Mouse (Mus musculus): ENCODE measurements around the gene Nelfa. TPM values are rescaled to one million over a fixed set of nuclear protein-coding genes. Genes with fewer than 3 reads are reported as not detected.
"Not testable (repeated sequence)": the region's sequence is repeated elsewhere in the genome, so short reads cannot be mapped to it uniquely, and the experiment has no call there.

The Nelfa gene
- polyA plus RNA-seq (2015; fragmentation: Nextera tagmentation; extraction: Ambion mirVana), result 40.5 and 44.3 TPM in 2 replicates

- peak within 1 kb of the TSS; percentile 95 for H3K4me3 ChIP-seq
- peak within 1 kb of the TSS; percentile 63 for H3K4me2 ChIP-seq
- peak within 1 kb of the TSS; percentile 96 for H3K27ac ChIP-seq (replicated peaks)
- H3K9me3 ChIP-seq, result no peaks in the 10 kb centered on the region
- 0 out of 2 replicates have a peak, but pooled peaks cover 3% of the 10 kb centered on the region for H3K36me3 ChIP-seq
- H3K27me3 ChIP-seq, result no peaks in the 10 kb centered on the region
- H3K9ac ChIP-seq, result peak within 1 kb of the TSS; percentile 86
- ATAC-seq (ENCODE audit: low FRiP score, low read depth), result peak; percentile 99
- under 1% methylated on average over 61 of the region's 61 CpGs for WGBS
- peaks cover 28% of the 10 kb centered on the region for H3K4me1 ChIP-seq (replicated peaks)
Observed at GRCm38 (mm10) chr5:33936120-33936707, at the start of gene Nelfa. Nelfa (minus strand) TSS chr5:33936413.

GRCm38 (mm10) chr5:33983309-33984121 is 47.3 kb upstream of the Nelfa start, which contains the start of gene Gm1673:
Gm1673 (plus strand) TSS chr5:33983433.
- Histone ChIP-seq H3K4me3 (peak within 1 kb of the TSS; percentile 59), H3K4me2 (peak within 1 kb of the TSS; percentile 86), H3K27ac (replicated peaks) (peak within 1 kb of the TSS; percentile 97), H3K9ac (peak within 1 kb of the TSS; percentile 69), H3K27me3 (no peaks in the 10 kb centered on the region), H3K36me3 (peaks cover 16% of the 10 kb centered on the region; the same call in 1 of the 2 replicates), H3K4me1 (replicated peaks) (peaks cover 36% of the 10 kb centered on the region), H3K9me3 (no peaks in the 10 kb centered on the region)
- ATAC-seq (ENCODE audit: low FRiP score, low read depth), result peak; percentile 91
- WGBS, result under 1% methylated on average over 86 of the region's 88 CpGs

- H3K36me3 ChIP-seq, result peaks cover 16% of the 10 kb centered on the region; the same call in 1 of the 2 replicates
- peaks cover 36% of the 10 kb centered on the region for H3K4me1 ChIP-seq (replicated peaks)
- peak overlapping the region; percentile 69 for H3K9ac ChIP-seq
- H3K4me2 ChIP-seq, result peak overlapping the region; percentile 86
- WGBS, result 3% methylated on average over 25 of the region's 26 CpGs
- H3K4me3 ChIP-seq, result peak overlapping the region; percentile 59
- H3K27me3 ChIP-seq, result no peaks in the 10 kb centered on the region
- ATAC-seq (ENCODE audit: low FRiP score, low read depth), result peak; percentile 65
- no peaks in the 10 kb centered on the region for H3K9me3 ChIP-seq
- peak overlapping the region; percentile 97 for H3K27ac ChIP-seq (replicated peaks)
Observed at GRCm38 (mm10) chr5:33982731-33983259, 46.6 kb upstream of the Nelfa start.

DNA sequence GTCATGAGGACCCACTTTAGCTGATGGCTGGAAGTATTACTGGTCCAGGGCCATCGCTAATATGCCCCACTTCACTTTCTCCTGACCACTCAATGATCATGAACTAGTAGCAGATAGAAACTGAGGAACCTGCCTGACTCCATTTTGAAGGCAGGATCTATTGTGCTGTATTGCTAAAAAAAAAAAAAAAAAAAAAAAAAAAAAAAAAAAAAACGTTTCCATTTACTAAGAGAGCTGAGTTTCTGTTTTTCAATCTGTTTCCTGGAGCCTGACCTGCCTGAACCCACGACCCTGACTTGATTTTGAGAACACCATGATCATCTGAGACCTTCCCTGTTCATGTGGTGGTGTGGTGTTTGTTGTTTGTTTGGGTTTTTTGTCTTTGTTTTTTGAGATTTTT is 40.1 kb upstream of the Nelfa start:
- H3K9ac ChIP-seq, result no peak overlapping the region
- H3K27me3 ChIP-seq, result no peaks in the 10 kb centered on the region
- WGBS, result 56% methylated on average over 3 of the region's 3 CpGs
- H3K27ac ChIP-seq (replicated peaks), result no peak overlapping the region
- H3K4me1 ChIP-seq (replicated peaks), result no peaks in the 10 kb centered on the region
- ATAC-seq (ENCODE audit: low FRiP score, low read depth), result no peak
- no peak overlapping the region for H3K4me3 ChIP-seq
- no peak overlapping the region for H3K4me2 ChIP-seq
- H3K9me3 ChIP-seq, result no peaks in the 10 kb centered on the region
- no peaks in the 10 kb centered on the region for H3K36me3 ChIP-seq

GRCm38 (mm10) chr5:33974736-33975135 is 38.5 kb upstream of the Nelfa start:
- no peaks in the 10 kb centered on the region for H3K36me3 ChIP-seq
- H3K9ac ChIP-seq, result no peak overlapping the region
- no peaks in the 10 kb centered on the region for H3K27me3 ChIP-seq
- ATAC-seq (ENCODE audit: low FRiP score, low read depth), result no peak
- H3K4me2 ChIP-seq, result no peak overlapping the region
- no peak overlapping the region for H3K4me3 ChIP-seq
- no peaks in the 10 kb centered on the region for H3K4me1 ChIP-seq (replicated peaks)
- H3K27ac ChIP-seq (replicated peaks), result no peak overlapping the region
- WGBS, result 49% methylated on average over 2 of the region's 2 CpGs
- H3K9me3 ChIP-seq, result no peaks in the 10 kb centered on the region

GRCm38 (mm10) chr5:33959382-33959781 is 23.2 kb upstream of the Nelfa start:
- Histone ChIP-seq H3K9me3 (no peaks in the 10 kb centered on the region), H3K27me3 (no peaks in the 10 kb centered on the region), H3K4me2 (no peak overlapping the region), H3K4me1 (replicated peaks) (no peaks in the 10 kb centered on the region), H3K36me3 (no peaks in the 10 kb centered on the region), H3K27ac (replicated peaks) (no peak overlapping the region), H3K4me3 (no peak overlapping the region), H3K9ac (no peak overlapping the region)
- ATAC-seq (ENCODE audit: low FRiP score, low read depth), result no peak
- 80% methylated on average over 4 of the region's 4 CpGs for WGBS

GRCm38 (mm10) chr5:33955868-33956267 is 19.7 kb upstream of the Nelfa start:
- no peak for ATAC-seq (ENCODE audit: low FRiP score, low read depth)
- Histone ChIP-seq H3K27ac (replicated peaks) (no peak overlapping the region), H3K9ac (no peak overlapping the region), H3K9me3 (no peaks in the 10 kb centered on the region), H3K4me3 (no peak overlapping the region), H3K27me3 (no peaks in the 10 kb centered on the region), H3K4me2 (no peak overlapping the region), H3K36me3 (no peaks in the 10 kb centered on the region), H3K4me1 (replicated peaks) (no peaks in the 10 kb centered on the region)
- WGBS, result 81% methylated on average over 4 of the region's 4 CpGs

GRCm38 (mm10) chr5:33954354-33954753 is 18.1 kb upstream of the Nelfa start:
- 26% methylated on average over 10 of the region's 10 CpGs for WGBS
- Histone ChIP-seq H3K4me2 (peak overlapping the region; percentile 40), H3K36me3 (no peaks in the 10 kb centered on the region), H3K9ac (no peak overlapping the region), H3K9me3 (no peaks in the 10 kb centered on the region), H3K27me3 (no peaks in the 10 kb centered on the region), H3K4me1 (replicated peaks) (no peaks in the 10 kb centered on the region), H3K27ac (replicated peaks) (no peak overlapping the region), H3K4me3 (peak overlapping the region; percentile 28)
- peak; percentile 83 for ATAC-seq (ENCODE audit: low FRiP score, low read depth)

GRCm38 (mm10) chr5:33953471-33954185 is 17.4 kb upstream of the Nelfa start:
- H3K4me2 ChIP-seq, result peak overlapping the region; percentile 40
- no peaks in the 10 kb centered on the region for H3K27me3 ChIP-seq
- no peak overlapping the region for H3K27ac ChIP-seq (replicated peaks)
- ATAC-seq (ENCODE audit: low FRiP score, low read depth), result no peak
- WGBS, result 85% methylated on average over 17 of the region's 17 CpGs
- H3K36me3 ChIP-seq, result no peaks in the 10 kb centered on the region
- no peaks in the 10 kb centered on the region for H3K4me1 ChIP-seq (replicated peaks)
- no peak overlapping the region for H3K9ac ChIP-seq
- no peaks in the 10 kb centered on the region for H3K9me3 ChIP-seq
- H3K4me3 ChIP-seq, result peak overlapping the region; percentile 28

DNA sequence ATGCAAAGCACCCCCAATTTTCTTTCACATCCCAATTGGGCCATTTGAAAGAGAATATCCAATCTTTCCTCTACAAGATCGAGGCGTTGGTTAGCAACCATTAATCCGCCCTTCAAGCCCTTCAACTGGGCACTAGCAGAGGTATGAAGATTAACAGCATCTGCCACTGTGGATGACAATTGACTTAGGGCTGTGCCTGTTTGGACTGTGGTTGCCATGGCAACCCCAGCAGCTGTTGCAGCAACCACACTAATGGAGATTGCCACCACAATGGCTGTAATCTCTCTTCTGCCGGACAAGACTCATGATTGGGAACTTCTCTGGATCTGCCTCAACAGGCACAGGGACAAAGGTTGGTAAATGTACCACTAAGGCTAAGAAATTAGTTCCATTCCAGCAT is 12.1 kb upstream of the Nelfa start:
- 63% methylated on average over 4 of the region's 4 CpGs for WGBS
- Histone ChIP-seq H3K4me2 (no peak overlapping the region), H3K4me1 (replicated peaks) (no peaks in the 10 kb centered on the region), H3K9ac (no peak overlapping the region), H3K27me3 (no peaks in the 10 kb centered on the region), H3K4me3 (no peak overlapping the region), H3K27ac (replicated peaks) (no peak overlapping the region), H3K36me3 (peaks cover 10% of the 10 kb centered on the region; the same call in 1 of the 2 replicates), H3K9me3 (0 out of 2 replicates have a peak, but pooled peaks cover 6% of the 10 kb centered on the region)
- ATAC-seq (ENCODE audit: low FRiP score, low read depth), result no peak

DNA sequence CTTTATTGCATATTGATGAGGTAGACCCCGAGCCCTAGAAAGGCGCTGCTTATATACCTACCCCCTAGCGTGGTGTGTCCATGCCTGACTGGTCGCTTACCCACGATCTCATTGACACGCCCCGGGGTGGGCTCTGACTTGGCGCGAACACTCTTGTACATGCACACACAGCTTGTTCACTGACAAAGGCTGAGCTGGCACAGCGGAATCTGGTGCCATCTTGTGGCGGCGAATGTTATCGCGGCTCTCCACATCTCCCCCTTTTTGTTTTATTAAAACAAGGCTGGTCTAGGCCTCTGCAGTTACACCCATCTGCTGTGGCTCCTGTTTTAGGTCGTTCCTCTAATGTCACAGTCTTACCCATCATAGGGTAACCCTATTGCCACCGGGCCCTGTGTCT is 10.8 kb upstream of the Nelfa start:
- WGBS, result 87% methylated on average over 16 of the region's 16 CpGs
- not testable (repeated sequence) for H3K36me3 ChIP-seq; H3K27me3 ChIP-seq; ATAC-seq (ENCODE audit: low FRiP score, low read depth); H3K4me3 ChIP-seq; H3K9me3 ChIP-seq; H3K27ac ChIP-seq (replicated peaks); H3K4me1 ChIP-seq (replicated peaks); H3K9ac ChIP-seq; H3K4me2 ChIP-seq
